Mouse (Mus musculus) midbrain, embryonic 11.5 days (tissue): ENCODE results near the gene Pik3r2. TPM values are rescaled to one million over a fixed set of nuclear protein-coding genes. Genes with fewer than 3 reads are reported as not detected.

Experiments
- ATAC-seq: fragments of 200-750 bp; cut with Nextera tagmentation; 2 replicates; pipeline ENCODE4 v1.8.0; 2017; ENCODE audit warnings: moderate TSS enrichment, moderate library complexity; ENCODE audit not compliant: low FRiP score
- DNase-seq: peaks from one replicate; pipeline ENCODE4 v3.0.0; 2015; ENCODE audit warnings: low spot score; ENCODE audit errors: missing footprints
- H3K27ac ChIP-seq: fragments of 300-500 bp; sonication (generic); 2 replicates; pipeline ENCODE4 v1.5.1; 2014; ENCODE audit warnings: low read depth, low read length
- H3K27me3 ChIP-seq: fragments of 300-500 bp; sonication (generic); 2 replicates; pipeline ENCODE4 v1.6.1; 2014; ENCODE audit warnings: mild to moderate bottlenecking, low read length, moderate library complexity, mixed read lengths; ENCODE audit not compliant: control insufficient read depth, insufficient read depth
- H3K36me3 ChIP-seq: fragments of 300-500 bp; sonication (generic); 2 replicates; pipeline ENCODE4 v1.6.1; 2014; ENCODE audit warnings: mild to moderate bottlenecking, low read length, moderate library complexity, mixed read lengths; ENCODE audit not compliant: control insufficient read depth, insufficient read depth
- H3K4me1 ChIP-seq: fragments of 300-500 bp; sonication (generic); 2 replicates; pipeline ENCODE4 v1.6.1; 2014; ENCODE audit warnings: low read length; ENCODE audit not compliant: control insufficient read depth, insufficient read depth
- H3K4me2 ChIP-seq: fragments of 300-500 bp; sonication (generic); 2 replicates; pipeline ENCODE4 v1.6.1; 2014; ENCODE audit warnings: mild to moderate bottlenecking, moderate library complexity
- H3K4me3 ChIP-seq: fragments of 300-500 bp; sonication (generic); 2 replicates; pipeline ENCODE4 v1.5.1; 2014; ENCODE audit warnings: low read depth, low read length
- H3K9ac ChIP-seq: fragments of 300-500 bp; sonication (generic); 2 replicates; pipeline ENCODE4 v1.6.1; 2014; ENCODE audit warnings: low read length
- H3K9me3 ChIP-seq: fragments of 300-500 bp; sonication (generic); 2 replicates; pipeline ENCODE4 v1.6.1; 2016; ENCODE audit warnings: low read length; ENCODE audit not compliant: control insufficient read depth
- WGBS: fragments of 180-500 bp; shearing (Covaris S2); extraction: QIAGEN DNeasy Blood & Tissue Kit; methylation state at CpG from one replicate; pipeline ENCODE4 v1.1.7; 2014; 5-methylcytosine and 5-hydroxymethylcytosine counted together
- polyA plus RNA-seq: library from polyadenylated mRNA; unstranded; fragments of >200 nt; fragmentation: Nextera tagmentation; extraction: Ambion mirVana; gene quantifications from 2 replicates; pipeline ENCODE4 v1.2.1, GENCODE M21; 2014

Pik3r2 gene
- polyA plus RNA-seq, 1 experiment from 2014 or later = 30.2 TPM

GRCm38 (mm10) chr8:70771217-70771616, 5.3 kb downstream of the Pik3r2 start:
- H3K9me3 ChIP-seq = no peaks in the 10 kb centered on the region
- H3K4me3 ChIP-seq = no peak overlapping the region
- ATAC-seq (no peak), DNase-seq (no peak)
- WGBS = 92% methylated on average over 7 of the region's 7 CpGs
- no peak overlapping the region for H3K9ac ChIP-seq
- H3K4me1 ChIP-seq = peaks cover 17% of the 10 kb centered on the region
- H3K27ac ChIP-seq = no peak overlapping the region
- peaks cover 15% of the 10 kb centered on the region for H3K36me3 ChIP-seq
- no peaks in the 10 kb centered on the region for H3K27me3 ChIP-seq
- H3K4me2 ChIP-seq = no peak overlapping the region

DNA sequence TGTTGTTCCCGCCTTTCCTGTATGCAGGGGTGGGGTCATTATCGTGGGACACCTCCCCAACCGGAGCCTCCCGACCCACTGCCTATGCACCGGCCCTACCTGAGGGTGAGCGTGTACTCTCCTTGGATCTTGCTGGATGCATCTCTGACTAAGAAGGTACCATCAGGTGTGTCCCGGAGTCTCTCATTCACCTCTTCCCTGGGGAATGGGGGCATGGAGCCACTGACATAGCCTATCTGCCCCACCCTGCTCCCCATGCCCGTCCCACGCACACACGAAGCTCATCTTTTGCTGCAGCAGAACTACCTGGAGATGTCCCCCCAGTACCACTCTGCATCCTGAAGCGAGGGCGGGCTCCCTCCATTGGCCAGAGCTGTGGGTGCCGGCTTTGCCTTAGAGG, 5.8 kb downstream of the Pik3r2 start:
- DNase-seq (no peak), ATAC-seq (no peak)
- Histone ChIP-seq H3K9me3 (no peaks in the 10 kb centered on the region), H3K9ac (no peak overlapping the region), H3K36me3 (peaks cover 15% of the 10 kb centered on the region), H3K27ac (no peak overlapping the region), H3K4me1 (peaks cover 18% of the 10 kb centered on the region), H3K4me2 (no peak overlapping the region), H3K4me3 (no peak overlapping the region), H3K27me3 (peaks cover 2% of the 10 kb centered on the region; the same call in 1 of the 2 replicates)
- 94% methylated on average over 13 of the region's 13 CpGs for WGBS

DNA sequence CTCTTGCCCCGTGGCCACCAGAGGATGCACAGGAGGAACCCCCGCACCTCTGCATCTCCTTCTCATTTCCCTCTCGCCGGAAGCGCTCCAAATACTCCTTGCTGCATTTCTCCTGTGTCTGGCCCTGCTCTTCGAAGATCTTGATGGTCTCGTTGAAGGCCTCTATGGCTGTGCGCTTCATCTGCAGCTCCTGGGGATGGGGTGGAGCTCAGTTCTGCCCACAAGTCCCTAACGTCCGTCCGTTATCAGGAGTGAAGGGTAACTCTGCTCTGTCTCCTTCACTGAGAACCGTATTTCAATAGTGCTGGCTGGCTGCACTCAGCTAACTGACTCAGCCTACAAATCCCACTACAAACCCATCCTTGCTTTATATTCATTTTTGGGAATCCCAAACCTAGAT, 6.7 kb downstream of the Pik3r2 start:
- Histone ChIP-seq H3K4me3 (no peak overlapping the region), H3K36me3 (peaks cover 15% of the 10 kb centered on the region), H3K4me2 (no peak overlapping the region), H3K9me3 (no peaks in the 10 kb centered on the region), H3K27ac (no peak overlapping the region), H3K4me1 (peaks cover 13% of the 10 kb centered on the region), H3K27me3 (peaks cover 2% of the 10 kb centered on the region; the same call in 1 of the 2 replicates), H3K9ac (no peak overlapping the region)
- WGBS = 73% methylated on average over 12 of the region's 12 CpGs
- DNase-seq (no peak), ATAC-seq (no peak)

DNA sequence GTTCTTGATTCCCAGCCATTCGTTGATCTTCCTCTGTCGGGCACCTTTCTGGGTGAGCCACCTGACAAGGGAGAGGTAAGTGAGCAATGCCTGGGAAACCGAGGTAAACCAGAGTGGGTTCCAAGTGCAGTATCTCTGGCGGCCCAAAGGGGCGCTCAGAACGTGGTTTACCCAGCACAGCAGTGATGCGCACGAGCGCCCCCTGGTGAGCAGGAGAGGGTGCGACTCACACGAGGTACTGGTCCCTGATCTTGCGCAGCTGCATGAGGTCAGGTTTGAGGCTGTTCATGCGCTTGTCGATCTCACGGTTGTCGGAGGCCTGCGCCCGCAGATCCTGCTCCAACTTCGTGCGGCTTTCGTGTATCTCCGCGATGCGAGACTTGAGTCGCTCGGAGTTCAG, 7.2 kb downstream of the Pik3r2 start:
- peak; percentile 68 for ATAC-seq
- Histone ChIP-seq H3K9me3 (no peaks in the 10 kb centered on the region), H3K4me3 (no peak overlapping the region), H3K9ac (no peak overlapping the region), H3K27ac (no peak overlapping the region), H3K4me1 (peaks cover 13% of the 10 kb centered on the region), H3K36me3 (peaks cover 15% of the 10 kb centered on the region), H3K4me2 (no peak overlapping the region), H3K27me3 (peaks cover 2% of the 10 kb centered on the region; the same call in 1 of the 2 replicates)
- peak; percentile 99 for DNase-seq
- 8% methylated on average over 26 of the region's 26 CpGs for WGBS

GRCm38 (mm10) chr8:70768956-70769355, 7.6 kb downstream of the Pik3r2 start:
- ATAC-seq (peak; percentile 10; the same call in 1 of the 2 replicates), DNase-seq (no peak)
- peaks cover 13% of the 10 kb centered on the region for H3K4me1 ChIP-seq
- H3K4me3 ChIP-seq = no peak overlapping the region
- peaks cover 2% of the 10 kb centered on the region; the same call in 1 of the 2 replicates for H3K27me3 ChIP-seq
- 85% methylated on average over 16 of the region's 16 CpGs for WGBS
- H3K36me3 ChIP-seq = peaks cover 13% of the 10 kb centered on the region
- no peak overlapping the region for H3K4me2 ChIP-seq
- H3K9ac ChIP-seq = no peak overlapping the region
- H3K27ac ChIP-seq = no peak overlapping the region
- H3K9me3 ChIP-seq = no peaks in the 10 kb centered on the region

GRCm38 (mm10) chr8:70768231-70768776, 8.2 kb downstream of the Pik3r2 start:
- peaks cover 2% of the 10 kb centered on the region; the same call in 1 of the 2 replicates for H3K27me3 ChIP-seq
- no peak overlapping the region for H3K9ac ChIP-seq
- no peak overlapping the region for H3K4me3 ChIP-seq
- 95% methylated on average over 32 of the region's 32 CpGs for WGBS
- H3K9me3 ChIP-seq = no peaks in the 10 kb centered on the region
- H3K36me3 ChIP-seq = peaks cover 9% of the 10 kb centered on the region; the same call in 1 of the 2 replicates
- DNase-seq (no peak), ATAC-seq (no peak)
- no peak overlapping the region for H3K4me2 ChIP-seq
- H3K27ac ChIP-seq = no peak overlapping the region
- peaks cover 13% of the 10 kb centered on the region for H3K4me1 ChIP-seq

DNA sequence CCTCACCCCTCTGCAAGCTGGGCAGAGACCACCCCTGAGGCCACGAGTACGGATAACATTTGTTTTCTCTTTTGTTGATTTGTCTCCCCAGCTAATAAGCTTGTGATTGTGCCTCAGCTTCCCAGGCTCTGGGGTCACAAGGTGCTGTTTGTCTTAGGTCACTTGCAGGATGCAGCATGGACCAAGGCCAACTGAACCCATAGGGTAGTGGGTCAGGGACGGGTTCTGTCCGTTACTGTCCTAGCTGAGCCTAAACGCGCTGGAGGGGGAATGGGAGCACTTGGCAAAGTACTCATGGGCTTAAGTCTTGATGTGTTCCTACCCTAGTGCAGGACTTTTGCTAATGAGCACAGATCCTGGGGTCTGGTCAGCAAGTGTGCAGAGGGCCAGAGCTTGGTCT, 9.0 kb downstream of the Pik3r2 start:
- H3K4me1 ChIP-seq = peaks cover 13% of the 10 kb centered on the region
- peaks cover 9% of the 10 kb centered on the region; the same call in 1 of the 2 replicates for H3K36me3 ChIP-seq
- no peak overlapping the region for H3K9ac ChIP-seq
- no peak for DNase-seq
- no peak for ATAC-seq
- 79% methylated on average over 6 of the region's 6 CpGs for WGBS
- no peak overlapping the region for H3K27ac ChIP-seq
- H3K9me3 ChIP-seq = no peaks in the 10 kb centered on the region
- H3K27me3 ChIP-seq = peaks cover 2% of the 10 kb centered on the region; the same call in 1 of the 2 replicates
- no peak overlapping the region for H3K4me3 ChIP-seq
- no peak overlapping the region for H3K4me2 ChIP-seq

GRCm38 (mm10) chr8:70766571-70767440, 9.7 kb downstream of the Pik3r2 start:
- Histone ChIP-seq H3K27me3 (peaks cover 2% of the 10 kb centered on the region; the same call in 1 of the 2 replicates), H3K9me3 (no peaks in the 10 kb centered on the region), H3K4me1 (peaks cover 13% of the 10 kb centered on the region), H3K4me3 (peak overlapping the region; percentile 27), H3K36me3 (peaks cover 9% of the 10 kb centered on the region; the same call in 1 of the 2 replicates), H3K27ac (no peak overlapping the region), H3K4me2 (peak overlapping the region; percentile 56), H3K9ac (peak overlapping the region; percentile 54)
- ATAC-seq (peak; percentile 16; the same call in 1 of the 2 replicates), DNase-seq (peak; percentile 93)
- 6% methylated on average over 21 of the region's 21 CpGs for WGBS
